Mouse (Mus musculus): ENCODE measurements around the gene Tenm4.

DNA sequence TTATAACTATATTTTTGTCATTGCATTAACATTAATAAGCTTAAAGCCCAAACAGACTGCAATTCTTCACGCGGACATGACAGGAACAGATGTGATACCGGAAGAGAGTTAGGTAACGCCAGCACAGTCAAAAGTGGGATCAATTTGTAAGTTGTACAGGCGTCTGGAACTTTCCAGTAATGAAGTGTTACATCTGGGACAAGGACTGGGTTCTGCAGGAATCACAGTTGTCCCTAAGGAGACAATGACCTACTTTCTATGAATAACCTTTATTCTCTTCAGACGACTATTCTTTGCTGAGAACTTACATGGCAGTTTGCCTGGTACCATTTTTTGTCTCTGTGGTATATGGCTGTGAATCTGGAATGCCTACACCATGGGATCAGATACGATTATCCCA lies 214.8 kb downstream of the Tenm4 start:
- TF ChIP-seq CTCF (IDR thresholded peaks at IDR 0.05; ENCODE audit: extremely low read depth, insufficient read length, insufficient replicate concordance, low read depth, low read length): no peak
- no peak for TF ChIP-seq POLR2A (IDR thresholded peaks at IDR 0.05; ENCODE audit: low read depth, low read length)
